Mouse (Mus musculus) liver, adult 2 months (tissue): ENCODE measurements around the gene Rab11fip3.

ENCODE experiments used
- CTCF ChIP-seq: fragments of 200-500 bp; IDR thresholded peaks from 2 replicates; pipeline ENCODE4 v1.5.1; 2011; ENCODE audit warnings: low read depth, low read length, control low read depth
- POLR2A ChIP-seq: fragments of 200-500 bp; IDR thresholded peaks from 2 replicates; pipeline ENCODE4 v1.6.1; 2011; ENCODE audit warnings: low read length, control low read depth; ENCODE audit not compliant: insufficient read depth; ENCODE audit errors: extremely low read depth

DNA sequence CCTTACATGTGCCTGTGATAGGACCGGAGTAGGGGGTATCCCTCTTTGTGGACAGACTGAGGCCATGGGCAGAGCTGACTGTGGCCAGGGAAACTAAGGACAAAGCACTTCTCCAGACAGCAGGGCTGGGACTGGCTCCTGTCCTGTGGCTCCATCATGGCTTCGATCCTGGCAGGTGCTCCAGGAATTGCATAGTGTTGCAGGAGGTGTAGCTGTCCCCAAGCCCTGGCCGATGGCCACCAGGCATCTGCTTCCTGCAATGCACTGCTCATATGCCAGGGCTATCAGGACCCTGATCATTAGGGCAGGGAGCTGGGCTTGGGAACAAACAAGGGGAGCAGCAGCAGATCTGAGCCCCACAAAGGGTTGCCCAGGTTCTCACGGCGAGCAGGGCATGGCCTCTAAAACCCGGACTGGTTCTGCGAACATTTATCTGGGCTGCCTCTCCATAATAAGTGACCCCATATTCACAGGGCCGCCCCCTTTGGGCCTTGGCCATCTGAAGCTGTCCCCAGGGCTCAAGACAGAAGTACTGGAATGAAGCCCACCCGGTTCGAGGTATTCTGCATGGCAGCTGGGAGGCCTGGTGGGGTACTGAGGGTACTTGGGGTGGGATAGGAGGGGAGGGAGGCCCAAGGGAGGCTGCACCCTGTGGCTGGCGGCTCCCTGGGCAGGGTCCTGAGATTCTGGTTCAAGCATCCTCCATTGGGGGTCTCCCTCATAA lies 110.4 kb downstream of the Rab11fip3 start:
- TF ChIP-seq POLR2A (no peak), CTCF (no peak)
